In the genomic region with DNA sequence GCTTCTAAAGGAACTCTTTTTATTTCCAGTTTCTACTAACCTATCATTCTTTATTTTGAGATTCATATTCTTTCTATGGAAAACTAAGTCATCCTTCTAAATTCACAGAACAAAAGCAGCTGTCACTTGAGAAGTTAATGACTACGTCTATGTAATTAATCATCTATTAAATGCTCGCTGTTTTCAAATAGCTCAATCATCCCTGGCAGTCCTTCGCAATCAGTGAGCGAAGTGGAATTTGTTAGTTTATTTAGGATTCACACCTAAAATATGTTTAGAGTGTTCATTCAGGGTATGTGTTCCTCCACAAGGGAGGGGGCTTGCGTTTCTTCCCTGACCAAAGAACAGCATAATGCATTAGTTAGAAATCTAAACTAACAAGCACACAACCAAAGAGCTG, we compare ENCODE assay signal across 26 mouse cellular contexts.
"Had no signal": no experiment of that assay in that cellular context is flagged by ENCODE, and none has a peak within 500 bp of the region (broad histone marks: within the 10 kb centered on the region; RNA-seq: fewer than 3 reads in every experiment).

No protein-coding gene starts in this region.

- ATAC-seq: inflammation-experienced regulatory T-cells, adult 6 months; intestine, embryonic 15.5 days; intestine, postnatal 0 days; liver, embryonic 12.5 days had no signal

- DNase-seq: gastrocnemius, postnatal 14 days; gastrocnemius, postnatal 36 days; heart, adult 11 months; heart, adult 2 months; heart, postnatal 4 days; kidney, adult 18-20 months; kidney, adult 8-10 months; kidney, postnatal 10 days; kidney, postnatal 36 days; layer of hippocampus, adult 9-11 months; layer of hippocampus, postnatal 36 days; left cerebral cortex, postnatal 4 days; lung, adult 18-20 months had no signal

- H3K27ac ChIP-seq: heart, adult 2 months; heart, embryonic 13.5 days; heart, embryonic 15.5 days; hindbrain, embryonic 10.5 days; hindbrain, embryonic 13.5 days; hindbrain, embryonic 15.5 days; intestine, embryonic 15.5 days; limb, embryonic 13.5 days; limb, embryonic 15.5 days; liver, embryonic 12.5 days; liver, embryonic 14.5 days had no signal

- H3K9me3 ChIP-seq: heart, embryonic 13.5 days; heart, embryonic 15.5 days; hindbrain, embryonic 10.5 days; hindbrain, embryonic 13.5 days; hindbrain, embryonic 15.5 days; intestine, embryonic 15.5 days; limb, embryonic 13.5 days; limb, embryonic 15.5 days; liver, embryonic 12.5 days had no signal

- H3K36me3 ChIP-seq: hindbrain, embryonic 13.5 days; hindbrain, embryonic 15.5 days had no signal

- H3K4me3 ChIP-seq: heart, adult 2 months; heart, embryonic 13.5 days; heart, embryonic 15.5 days; hindbrain, embryonic 10.5 days; hindbrain, embryonic 13.5 days; hindbrain, embryonic 15.5 days; intestine, embryonic 15.5 days; limb, embryonic 13.5 days; limb, embryonic 15.5 days; liver, embryonic 12.5 days had no signal

- H3K4me2 ChIP-seq: heart, embryonic 11.5 days; heart, embryonic 13.5 days; heart, embryonic 15.5 days; hindbrain, embryonic 13.5 days; hindbrain, embryonic 15.5 days; intestine, embryonic 15.5 days; limb, embryonic 13.5 days; limb, embryonic 15.5 days; liver, embryonic 12.5 days had no signal

- H3K27me3 ChIP-seq: heart, embryonic 13.5 days; heart, embryonic 15.5 days; hindbrain, embryonic 13.5 days; hindbrain, embryonic 15.5 days; intestine, embryonic 15.5 days; limb, embryonic 13.5 days; limb, embryonic 15.5 days; liver, embryonic 12.5 days had no signal

- H3K9ac ChIP-seq: heart, embryonic 13.5 days; heart, embryonic 15.5 days; hindbrain, embryonic 13.5 days; hindbrain, embryonic 15.5 days; intestine, embryonic 15.5 days; limb, embryonic 13.5 days; limb, embryonic 15.5 days; liver, embryonic 12.5 days; liver, embryonic 14.5 days had no signal

- H3K4me1 ChIP-seq: heart, embryonic 15.5 days; hindbrain, embryonic 15.5 days; intestine, embryonic 15.5 days; liver, embryonic 12.5 days had no signal
